Mouse (Mus musculus): ENCODE data around the gene Ceacam16. TPM values are rescaled to one million over a fixed set of nuclear protein-coding genes. Genes with fewer than 3 reads are reported as not detected.

Gene Ceacam16
- polyA plus RNA-seq, 2 experiments = 0.04 TPM; not detected in 1

GRCm38 (mm10) chr7:19826756-19827155 lies 34.3 kb downstream of the Ceacam16 start:
- no peak for DNase-seq (ENCODE audit: low read depth in 3 of 3, low spot score in 3 of 3)
- TF ChIP-seq EP300 (IDR thresholded peaks at IDR 0.05; ENCODE audit: low read depth) (no peak), CTCF (IDR thresholded peaks at IDR 0.05; ENCODE audit: low read depth) (no peak)
- no peak overlapping the region for H3K27ac ChIP-seq
- 54% methylated on average over 6 of the region's 6 CpGs for WGBS (ENCODE audit: insufficient replicate concordance)
- no peak overlapping the region for H3K4me3 ChIP-seq (ENCODE audit: insufficient read depth in 1 of 2, low read depth in 2 of 2, low read length in 2 of 2)
- ATAC-seq (ENCODE audit: insufficient read depth) = no peak
- H3K36me3 ChIP-seq (replicated peaks; ENCODE audit: control insufficient read depth, insufficient read depth, low read depth) = no peaks in the 10 kb centered on the region
- H3K9ac ChIP-seq (replicated peaks) = no peak overlapping the region
- H3K27me3 ChIP-seq (ENCODE audit: control insufficient read depth, insufficient read depth, low read length) = peaks cover 14% of the 10 kb centered on the region
- H3K9me3 ChIP-seq (ENCODE audit: control insufficient read depth, low read length) = no peaks in the 10 kb centered on the region
- H3K4me2 ChIP-seq (ENCODE audit: low read depth) = no peak overlapping the region
- peaks cover 0 to 21% of the 10 kb centered on the region in 2 experiments; a peak in 2 of 4 replicates for H3K4me1 ChIP-seq (replicated peaks; ENCODE audit: control insufficient read depth in 2 of 2, insufficient read depth in 2 of 2, low read length in 1 of 2)

DNA sequence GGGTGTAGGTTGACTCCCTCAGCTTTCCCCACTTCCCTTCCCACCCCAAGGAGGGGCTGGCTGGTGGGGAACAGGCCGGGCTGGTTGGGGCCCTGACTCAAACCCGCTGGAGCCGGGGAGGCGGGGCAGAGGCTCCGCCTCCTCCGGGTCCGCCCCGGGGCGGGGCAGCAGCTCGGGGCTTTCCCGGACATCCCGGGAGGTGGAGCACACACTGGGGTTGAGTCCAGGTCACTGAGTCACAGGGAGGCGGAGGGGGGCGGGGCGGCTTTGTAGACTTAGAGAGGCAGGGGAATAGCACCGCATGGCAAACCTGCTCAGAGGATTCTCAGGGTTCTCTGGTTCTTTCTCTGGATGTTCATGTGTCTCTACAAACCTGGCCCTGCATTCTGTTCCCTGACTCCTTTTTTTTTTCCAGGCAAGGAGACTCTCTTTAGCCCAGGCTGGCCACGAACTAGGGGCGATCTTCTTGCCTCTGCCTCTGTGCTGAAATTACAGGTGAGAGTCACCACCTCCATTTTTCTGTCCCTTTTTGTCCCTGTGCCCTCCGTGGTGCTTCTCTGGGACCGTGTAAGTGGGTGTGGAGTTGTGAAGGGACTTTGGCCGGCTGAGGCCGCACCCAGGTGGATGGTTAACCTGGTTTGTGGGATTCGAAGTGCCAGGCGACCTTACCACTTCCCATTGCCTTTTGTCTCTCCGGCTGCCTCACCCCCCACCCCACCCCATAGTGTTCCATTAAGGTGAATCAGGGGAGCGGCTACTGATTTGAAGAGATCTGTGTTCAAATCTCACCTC lies 36.7 kb downstream of the Ceacam16 start:
- 15% methylated on average over 24 of the region's 26 CpGs for WGBS (ENCODE audit: insufficient replicate concordance)
- Histone ChIP-seq H3K9ac (replicated peaks) (no peak overlapping the region), H3K4me1 (replicated peaks; ENCODE audit: control insufficient read depth in 2 of 2, insufficient read depth in 2 of 2, low read length in 1 of 2) (peaks cover 0 to 16% of the 10 kb centered on the region in 2 experiments; a peak in 2 of 4 replicates)

DNA sequence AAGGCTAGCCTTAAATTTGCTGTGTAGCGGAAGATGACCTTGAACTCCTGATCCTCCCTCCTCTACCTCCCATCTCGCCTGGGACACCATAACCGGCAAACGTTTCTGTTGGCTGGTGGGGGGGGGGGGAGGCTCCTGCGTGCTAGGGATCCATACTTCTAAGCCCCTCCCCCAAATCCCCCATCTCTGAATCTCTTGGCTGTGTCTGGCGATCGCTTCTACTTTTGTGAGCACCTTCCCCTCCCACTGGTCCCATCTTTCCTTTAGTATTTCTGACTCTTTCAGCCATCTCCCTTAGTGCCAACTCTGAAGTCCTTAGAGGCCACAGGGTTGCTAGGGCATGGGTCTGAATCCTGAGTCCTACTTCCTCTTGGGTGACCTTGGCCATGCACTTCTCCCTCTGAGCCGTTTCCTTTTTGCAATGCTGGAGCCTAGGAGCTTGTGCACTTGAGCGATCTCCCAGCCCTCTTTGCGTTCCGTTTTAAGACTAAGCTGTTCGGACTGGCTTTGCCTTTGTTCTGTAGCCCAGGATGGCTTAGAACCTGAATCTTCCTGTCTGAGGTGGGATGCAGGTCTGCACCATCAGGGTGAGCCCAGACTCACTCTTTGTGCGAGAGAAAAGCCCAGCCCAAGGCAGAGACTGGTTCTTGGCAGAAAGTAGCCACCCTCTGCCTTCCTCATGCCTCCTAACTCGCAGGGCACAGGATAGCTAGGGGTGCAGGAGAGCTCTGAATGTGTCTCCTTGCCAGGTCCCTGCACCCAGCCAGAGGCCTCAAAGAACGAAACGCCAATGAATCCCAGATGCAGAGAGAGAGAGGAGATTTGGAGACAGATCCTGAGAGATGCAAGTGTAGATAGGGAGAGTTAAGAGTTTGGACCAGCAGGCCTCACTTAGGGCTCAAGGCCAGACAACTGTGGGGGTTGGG lies 37.6 kb downstream of the Ceacam16 start:
- Histone ChIP-seq H3K4me3 (ENCODE audit: insufficient read depth in 1 of 2, low read depth in 2 of 2, low read length in 2 of 2) (no peak overlapping the region), H3K27ac (peak overlapping the region; percentile 35), H3K4me2 (ENCODE audit: low read depth) (peak overlapping the region; percentile 32), H3K27me3 (ENCODE audit: control insufficient read depth, insufficient read depth, low read length) (peaks cover 19% of the 10 kb centered on the region), H3K36me3 (replicated peaks; ENCODE audit: control insufficient read depth, insufficient read depth, low read depth) (no peaks in the 10 kb centered on the region), H3K4me1 (replicated peaks; ENCODE audit: control insufficient read depth in 2 of 2, insufficient read depth in 2 of 2, low read length in 1 of 2) (peaks cover 0 to 20% of the 10 kb centered on the region in 2 experiments; a peak in 2 of 4 replicates), H3K9me3 (ENCODE audit: control insufficient read depth, low read length) (no peaks in the 10 kb centered on the region), H3K9ac (replicated peaks) (no peak overlapping the region)
- ATAC-seq (ENCODE audit: insufficient read depth) = 0 out of 2 replicates have a peak, but pooled peaks have one; percentile 11
- TF ChIP-seq EP300 (IDR thresholded peaks at IDR 0.05; ENCODE audit: low read depth) = no peak
- TF ChIP-seq CTCF (IDR thresholded peaks at IDR 0.05; ENCODE audit: low read depth) = no peak
- DNase-seq (ENCODE audit: low read depth in 3 of 3, low spot score in 3 of 3) = no peak
- 10% methylated on average over 16 of the region's 16 CpGs for WGBS (ENCODE audit: insufficient replicate concordance)

More for the DNA sequence above, 36.7 kb downstream of the Ceacam16 start:
- Histone ChIP-seq H3K9me3 (ENCODE audit: control insufficient read depth, low read length) (no peaks in the 10 kb centered on the region), H3K27me3 (ENCODE audit: control insufficient read depth, insufficient read depth, low read length) (peaks cover 19% of the 10 kb centered on the region), H3K4me2 (ENCODE audit: low read depth) (peak overlapping the region; percentile 32), H3K36me3 (replicated peaks; ENCODE audit: control insufficient read depth, insufficient read depth, low read depth) (no peaks in the 10 kb centered on the region), H3K4me3 (ENCODE audit: insufficient read depth in 1 of 2, low read depth in 2 of 2, low read length in 2 of 2) (no peak overlapping the region), H3K27ac (no peak overlapping the region)
- TF ChIP-seq CTCF (IDR thresholded peaks at IDR 0.05; ENCODE audit: low read depth) (no peak), EP300 (IDR thresholded peaks at IDR 0.05; ENCODE audit: low read depth) (no peak)
- peak; percentile 70 for ATAC-seq (ENCODE audit: insufficient read depth)
- DNase-seq (ENCODE audit: low read depth in 3 of 3, low spot score in 3 of 3) = peak in 2 of 3 experiments; percentile 56 to 70

GRCm38 (mm10) chr7:19822604-19823058 lies 38.5 kb downstream of the Ceacam16 start, which contains the start of gene Bcl3:
TSS of gene Bcl3 (minus strand) at chr7:19822770.
- no peak for TF ChIP-seq EP300 (IDR thresholded peaks at IDR 0.05; ENCODE audit: low read depth)
- no peak for TF ChIP-seq CTCF (IDR thresholded peaks at IDR 0.05; ENCODE audit: low read depth)
- DNase-seq (ENCODE audit: low read depth in 3 of 3, low spot score in 3 of 3) (no peak), ATAC-seq (ENCODE audit: insufficient read depth) (0 out of 2 replicates have a peak, but pooled peaks have one; percentile 13)
- Histone ChIP-seq H3K27ac (peak within 1 kb of the TSS; percentile 35; the same call in 1 of the 2 replicates), H3K9ac (replicated peaks) (no peak within 1 kb of the TSS; the same call in 1 of the 2 replicates), H3K27me3 (ENCODE audit: control insufficient read depth, insufficient read depth, low read length) (peaks cover 19% of the 10 kb centered on the region), H3K4me1 (replicated peaks; ENCODE audit: control insufficient read depth in 2 of 2, insufficient read depth in 2 of 2, low read length in 1 of 2) (peaks cover 0 to 28% of the 10 kb centered on the region in 2 experiments; a peak in 2 of 4 replicates), H3K36me3 (replicated peaks; ENCODE audit: control insufficient read depth, insufficient read depth, low read depth) (no peaks in the 10 kb centered on the region), H3K9me3 (ENCODE audit: control insufficient read depth, low read length) (no peaks in the 10 kb centered on the region), H3K4me3 (ENCODE audit: insufficient read depth in 1 of 2, low read depth in 2 of 2, low read length in 2 of 2) (peak within 1 kb of the TSS; percentile 39 to 53), H3K4me2 (ENCODE audit: low read depth) (peak within 1 kb of the TSS; percentile 62)
- 2% methylated on average over 42 of the region's 42 CpGs for WGBS (ENCODE audit: insufficient replicate concordance)
